Mouse (Mus musculus) embryonic facial prominence, embryonic 11.5 days (tissue): ENCODE data around the gene AC131692.1. TPM values are rescaled to one million over a fixed set of nuclear protein-coding genes. Genes with fewer than 3 reads are reported as not detected.

Source experiments
- ATAC-seq: fragments of 200-750 bp; cut with Nextera tagmentation; replicated peaks from 2 replicates; pipeline ENCODE4 v1.8.0; 2017; ENCODE audit warnings: low read depth; ENCODE audit not compliant: insufficient number of reproducible peaks, low FRiP score, low TSS enrichment
- DNase-seq: peaks from one replicate; pipeline ENCODE4 v3.0.0-alpha.2; 2015; ENCODE audit warnings: low spot score
- H3K27ac ChIP-seq: fragments of 300-500 bp; sonication (generic); replicated peaks from 2 replicates; pipeline ENCODE4 v1.5.1; 2014; ENCODE audit warnings: mild to moderate bottlenecking, low read depth, low read length, control low read depth
- H3K27me3 ChIP-seq: fragments of 300-500 bp; sonication (generic); 2 replicates; pipeline ENCODE4 v1.6.1; 2014; ENCODE audit warnings: mild to moderate bottlenecking, low read length, moderate library complexity, mixed read lengths; ENCODE audit not compliant: control insufficient read depth, insufficient read depth
- H3K36me3 ChIP-seq: fragments of 300-500 bp; sonication (generic); replicated peaks from 2 replicates; pipeline ENCODE4 v1.6.1; 2014; ENCODE audit warnings: low read depth, mild to moderate bottlenecking, low read length, moderate library complexity, mixed read lengths; ENCODE audit not compliant: control insufficient read depth, insufficient read depth
- H3K4me1 ChIP-seq: fragments of 300-500 bp; sonication (generic); 2 replicates; pipeline ENCODE4 v1.6.1; 2014; ENCODE audit warnings: low read length, mixed read lengths; ENCODE audit not compliant: control insufficient read depth, insufficient read depth
- H3K4me2 ChIP-seq: fragments of 300-500 bp; sonication (generic); 2 replicates; pipeline ENCODE4 v1.6.1; 2014; ENCODE audit warnings: low read depth, mild to moderate bottlenecking, control low read depth, low read length, moderate library complexity
- H3K4me3 ChIP-seq: fragments of 300-500 bp; sonication (generic); 2 replicates; pipeline ENCODE4 v1.5.1; 2014; ENCODE audit warnings: low read depth, low read length, control low read depth
- H3K9ac ChIP-seq: fragments of 300-500 bp; sonication (generic); replicated peaks from 2 replicates; pipeline ENCODE4 v1.6.1; 2014; ENCODE audit warnings: mild to moderate bottlenecking, control low read depth, low read length
- H3K9me3 ChIP-seq: fragments of 300-500 bp; sonication (generic); replicated peaks from 2 replicates; pipeline ENCODE4 v1.6.1; 2016; ENCODE audit warnings: mild to moderate bottlenecking, low read length, inconsistent platforms, mixed read lengths; ENCODE audit not compliant: control insufficient read depth
- WGBS: fragments of 180-500 bp; shearing (Covaris S2); extraction: QIAGEN DNeasy Blood & Tissue Kit; methylation state at CpG from one replicate; pipeline ENCODE4 v1.1.7; 2014; 5-methylcytosine and 5-hydroxymethylcytosine counted together
- polyA plus RNA-seq: library from polyadenylated mRNA; unstranded; fragments of >200 nt; fragmentation: Nextera tagmentation; extraction: Ambion mirVana; gene quantifications from 2 replicates; pipeline ENCODE4 v1.2.1, GENCODE M21; 2014

The AC131692.1 gene
- polyA plus RNA-seq, 1 experiment from 2014 or later = not detected

- Histone ChIP-seq H3K4me3 (no peak overlapping the region), H3K36me3 (peaks cover 12% of the 10 kb centered on the region), H3K27me3 (no peaks in the 10 kb centered on the region), H3K4me2 (no peak overlapping the region), H3K9ac (no peak overlapping the region), H3K4me1 (no peaks in the 10 kb centered on the region), H3K9me3 (no peaks in the 10 kb centered on the region), H3K27ac (no peak overlapping the region)
- no peak for ATAC-seq
- DNase-seq = no peak
- WGBS = 91% methylated on average over 15 of the region's 15 CpGs
These were observed 22.1 kb downstream of the AC131692.1 start for GRCm38 (mm10) chr19:6116113-6116850.

- no peak for ATAC-seq
These were observed 23.2 kb downstream of the AC131692.1 start for GRCm38 (mm10) chr19:6117346-6117985.

GRCm38 (mm10) chr19:6117986-6118676 lies 23.9 kb downstream of the AC131692.1 start, which contains the start of gene Sac3d1:
TSS of gene Sac3d1 (minus strand) at chr19:6118650.
- H3K27ac ChIP-seq = peak within 1 kb of the TSS; percentile 94
- DNase-seq (peak; percentile 97), ATAC-seq (peak; percentile 76)
- H3K27me3 ChIP-seq = no peaks in the 10 kb centered on the region
- H3K9ac ChIP-seq = peak within 1 kb of the TSS; percentile 93
- H3K36me3 ChIP-seq = peaks cover 12% of the 10 kb centered on the region
- H3K9me3 ChIP-seq = no peaks in the 10 kb centered on the region
- WGBS = under 1% methylated on average over 77 of the region's 77 CpGs
- H3K4me1 ChIP-seq = no peaks in the 10 kb centered on the region
- peak within 1 kb of the TSS; percentile 86 for H3K4me2 ChIP-seq
- peak within 1 kb of the TSS; percentile 87 for H3K4me3 ChIP-seq

More at GRCm38 (mm10) chr19:6117346-6117985, 23.2 kb downstream of the AC131692.1 start:
- Histone ChIP-seq H3K36me3 (peaks cover 12% of the 10 kb centered on the region), H3K27ac (peak overlapping the region; percentile 94), H3K9ac (peak overlapping the region; percentile 93), H3K4me2 (peak overlapping the region; percentile 86), H3K27me3 (no peaks in the 10 kb centered on the region), H3K4me3 (peak overlapping the region; percentile 87), H3K9me3 (no peaks in the 10 kb centered on the region), H3K4me1 (no peaks in the 10 kb centered on the region)
- DNase-seq = no peak
- 6% methylated on average over 32 of the region's 32 CpGs for WGBS

- DNase-seq = peak; percentile 31
- peak overlapping the region; percentile 87 for H3K4me3 ChIP-seq
- peaks cover 12% of the 10 kb centered on the region for H3K36me3 ChIP-seq
- ATAC-seq = peak; percentile 50
- WGBS = 1% methylated on average over 8 of the region's 8 CpGs
- H3K4me1 ChIP-seq = no peaks in the 10 kb centered on the region
- no peak overlapping the region for H3K27ac ChIP-seq
- H3K9ac ChIP-seq = peak overlapping the region; percentile 93
- peak overlapping the region; percentile 86 for H3K4me2 ChIP-seq
- no peaks in the 10 kb centered on the region for H3K27me3 ChIP-seq
- H3K9me3 ChIP-seq = no peaks in the 10 kb centered on the region
These were observed 24.5 kb downstream of the AC131692.1 start for GRCm38 (mm10) chr19:6118677-6119185.

GRCm38 (mm10) chr19:6121761-6122160 lies 27.5 kb downstream of the AC131692.1 start:
- Histone ChIP-seq H3K4me2 (no peak overlapping the region), H3K9ac (peak overlapping the region; percentile 18), H3K27ac (no peak overlapping the region), H3K4me1 (no peaks in the 10 kb centered on the region), H3K9me3 (no peaks in the 10 kb centered on the region), H3K36me3 (no peaks in the 10 kb centered on the region), H3K4me3 (no peak overlapping the region), H3K27me3 (no peaks in the 10 kb centered on the region)
- WGBS = 26% methylated on average over 19 of the region's 19 CpGs
- ATAC-seq (no peak), DNase-seq (no peak)

- Histone ChIP-seq H3K27me3 (no peaks in the 10 kb centered on the region), H3K36me3 (no peaks in the 10 kb centered on the region), H3K4me1 (no peaks in the 10 kb centered on the region), H3K9ac (no peak overlapping the region), H3K4me2 (no peak overlapping the region), H3K27ac (no peak overlapping the region), H3K4me3 (no peak overlapping the region), H3K9me3 (no peaks in the 10 kb centered on the region)
- 52% methylated on average over 8 of the region's 8 CpGs for WGBS
- ATAC-seq (no peak), DNase-seq (peak; percentile 69)
These were observed 29.1 kb downstream of the AC131692.1 start for GRCm38 (mm10) chr19:6123330-6123729.

GRCm38 (mm10) chr19:6124898-6125297 lies 30.7 kb downstream of the AC131692.1 start:
- no peak overlapping the region for H3K27ac ChIP-seq
- no peaks in the 10 kb centered on the region for H3K4me1 ChIP-seq
- no peaks in the 10 kb centered on the region for H3K27me3 ChIP-seq
- ATAC-seq (no peak), DNase-seq (no peak)
- H3K4me2 ChIP-seq = no peak overlapping the region
- no peak overlapping the region for H3K9ac ChIP-seq
- 74% methylated on average over 2 of the region's 2 CpGs for WGBS
- no peaks in the 10 kb centered on the region for H3K36me3 ChIP-seq
- no peak overlapping the region for H3K4me3 ChIP-seq
- no peaks in the 10 kb centered on the region for H3K9me3 ChIP-seq
